Comparison of ENCODE assay signal across 8 mouse cellular contexts in the genomic region with DNA sequence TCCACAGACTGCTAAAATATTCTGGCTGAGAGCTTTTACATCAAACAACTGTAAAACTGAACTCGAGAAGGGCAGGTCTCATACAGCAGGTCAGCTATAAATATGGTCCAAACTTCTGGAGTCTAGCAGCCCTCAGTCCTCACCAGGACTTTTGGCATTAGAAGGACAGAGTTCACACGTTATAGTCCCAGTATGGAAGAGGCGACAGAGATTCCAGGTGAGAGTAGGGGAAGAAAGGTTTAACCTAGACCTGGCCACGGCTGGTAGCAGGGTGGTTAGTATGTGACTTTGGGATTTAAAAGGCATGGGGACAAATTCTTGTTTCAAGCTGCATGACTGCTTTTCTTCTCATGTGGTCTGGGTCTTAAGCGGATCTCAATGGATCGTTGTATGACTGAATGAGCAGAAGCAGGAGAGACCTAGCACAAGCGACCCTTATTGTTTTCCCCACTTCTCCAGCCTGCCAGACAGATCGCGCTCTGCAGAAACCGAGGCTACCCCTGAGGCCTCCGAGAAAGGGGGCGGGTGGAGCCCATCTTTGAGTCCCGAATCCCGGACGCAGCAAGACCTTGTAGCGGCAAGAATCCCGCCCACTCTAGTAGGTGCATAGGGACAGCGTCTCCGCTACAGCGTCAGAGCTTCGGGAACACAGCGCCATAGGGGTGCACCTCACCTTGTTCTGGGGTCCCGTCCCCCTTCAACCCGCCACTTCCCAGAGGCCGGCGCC. TPM values are rescaled to one million over a fixed set of nuclear protein-coding genes. Genes with fewer than 3 reads are reported as not detected.
A peak's percentile ranks its signal among the peaks of the same experiment; 100 is the strongest.
DNase-seq lines count a peak whose midpoint lies in the region; ATAC-seq and TF ChIP-seq lines count a peak whose summit lies in the region.

No protein-coding gene starts in this region.

- no peak for DNase-seq in lung, embryonic 14.5 days
- no peak for DNase-seq in lung, postnatal 25 days (ENCODE audit: low spot score)
- DNase-seq in embryonic facial prominence, embryonic 10.5 days (ENCODE audit: low spot score) = no peak
- DNase-seq in midbrain, postnatal 0 days (ENCODE audit: low spot score) = no peak
- DNase-seq in frontal cortex, postnatal 36 days (ENCODE audit: low spot score in 2 of 2) = no peak
- DNase-seq in natural killer cell, adult 2 months (ENCODE audit: low spot score in 2 of 2) = no peak
- DNase-seq in adrenal gland, adult (ENCODE audit: inconsistent age in 2 of 2, low spot score in 1 of 2) = no peak

- peak overlapping the region; percentile 81 for H3K4me2 ChIP-seq in lung, embryonic 14.5 days
- H3K4me2 ChIP-seq in hindbrain, embryonic 16.5 days (ENCODE audit: low read length) = peak overlapping the region; percentile 66
- H3K4me2 ChIP-seq in midbrain, postnatal 0 days (ENCODE audit: low read depth, low read length, poor library complexity, severe bottlenecking) = peak overlapping the region; percentile 66

- ATAC-seq in lung, embryonic 14.5 days (ENCODE audit: insufficient read depth) = peak; percentile 75
- peak; percentile 78 for ATAC-seq in hindbrain, embryonic 16.5 days
- peak; percentile 78 for ATAC-seq in midbrain, postnatal 0 days (ENCODE audit: low FRiP score)

- H3K36me3 ChIP-seq in lung, embryonic 14.5 days (ENCODE audit: insufficient read depth) = peaks cover 12% of the 10 kb centered on the region; the same call in 1 of the 2 replicates
- peaks cover 25% of the 10 kb centered on the region for H3K36me3 ChIP-seq in embryonic facial prominence, embryonic 10.5 days (replicated peaks)
- no peaks in the 10 kb centered on the region for H3K36me3 ChIP-seq in hindbrain, embryonic 16.5 days (ENCODE audit: control insufficient read depth, insufficient read depth, low read length)
- H3K36me3 ChIP-seq in midbrain, postnatal 0 days (ENCODE audit: insufficient read depth, low read length) = no peaks in the 10 kb centered on the region

- peaks cover 31% of the 10 kb centered on the region for H3K4me1 ChIP-seq in lung, embryonic 14.5 days (ENCODE audit: insufficient read depth)
- H3K4me1 ChIP-seq in embryonic facial prominence, embryonic 10.5 days = peaks cover 62% of the 10 kb centered on the region
- peaks cover 19% of the 10 kb centered on the region for H3K4me1 ChIP-seq in hindbrain, embryonic 16.5 days (ENCODE audit: control insufficient read depth, insufficient read depth, low read depth, low read length)
- peaks cover 11% of the 10 kb centered on the region for H3K4me1 ChIP-seq in midbrain, postnatal 0 days (ENCODE audit: insufficient read depth, low read length)

- no peaks in the 10 kb centered on the region for H3K27me3 ChIP-seq in lung, embryonic 14.5 days (ENCODE audit: insufficient read depth, low read length)
- no peaks in the 10 kb centered on the region for H3K27me3 ChIP-seq in embryonic facial prominence, embryonic 10.5 days (replicated peaks; ENCODE audit: low read depth, poor library complexity, severe bottlenecking)
- H3K27me3 ChIP-seq in hindbrain, embryonic 16.5 days (replicated peaks; ENCODE audit: control insufficient read depth, insufficient read depth, low read length) = no peaks in the 10 kb centered on the region
- H3K27me3 ChIP-seq in midbrain, postnatal 0 days (ENCODE audit: insufficient read depth, low read length) = no peaks in the 10 kb centered on the region

- peak overlapping the region; percentile 76 for H3K9ac ChIP-seq in lung, embryonic 14.5 days
- H3K9ac ChIP-seq in hindbrain, embryonic 16.5 days (ENCODE audit: low read depth, low read length) = peak overlapping the region; percentile 86
- H3K9ac ChIP-seq in midbrain, postnatal 0 days (replicated peaks; ENCODE audit: low read length, poor library complexity, severe bottlenecking) = peak overlapping the region; percentile 72

- 1% methylated on average over 26 of the region's 26 CpGs for WGBS in lung, embryonic 14.5 days
- WGBS in embryonic facial prominence, embryonic 10.5 days = 3% methylated on average over 26 of the region's 26 CpGs
- 2% methylated on average over 26 of the region's 26 CpGs for WGBS in hindbrain, embryonic 16.5 days
- WGBS in midbrain, postnatal 0 days = 1% methylated on average over 26 of the region's 26 CpGs

- peak overlapping the region; percentile 92 for H3K27ac ChIP-seq in lung, embryonic 14.5 days (ENCODE audit: low read depth)
- H3K27ac ChIP-seq in embryonic facial prominence, embryonic 10.5 days (replicated peaks) = peak overlapping the region; percentile 88
- H3K27ac ChIP-seq in hindbrain, embryonic 16.5 days (ENCODE audit: low read depth, low read length) = peak overlapping the region; percentile 77
- peak overlapping the region; percentile 74 for H3K27ac ChIP-seq in midbrain, postnatal 0 days (ENCODE audit: low read depth, low read length)

- no peak for TF ChIP-seq CTCF in lung, embryonic 14.5 days (IDR thresholded peaks at IDR 0.05; ENCODE audit: low read depth)
- TF ChIP-seq CTCF in midbrain, postnatal 0 days (IDR thresholded peaks at IDR 0.05) = no peak

- peak overlapping the region; percentile 72 for H3K4me3 ChIP-seq in lung, embryonic 14.5 days (ENCODE audit: low read depth, low read length)
- H3K4me3 ChIP-seq in embryonic facial prominence, embryonic 10.5 days = peak overlapping the region; percentile 71
- peak overlapping the region; percentile 87 for H3K4me3 ChIP-seq in hindbrain, embryonic 16.5 days (ENCODE audit: low read length)
- peak overlapping the region; percentile 81 for H3K4me3 ChIP-seq in midbrain, postnatal 0 days (ENCODE audit: low read depth, low read length)

- no peaks in the 10 kb centered on the region for H3K9me3 ChIP-seq in lung, embryonic 14.5 days (ENCODE audit: low read depth, low read length)
- no peaks in the 10 kb centered on the region for H3K9me3 ChIP-seq in embryonic facial prominence, embryonic 10.5 days
- no peaks in the 10 kb centered on the region for H3K9me3 ChIP-seq in hindbrain, embryonic 16.5 days (ENCODE audit: control insufficient read depth, low read length)
- no peaks in the 10 kb centered on the region for H3K9me3 ChIP-seq in midbrain, postnatal 0 days (ENCODE audit: low read length)

RNA-seq across cellular contexts. Expression of gene Alad, which starts 0.4 kb away (rescaled TPM):
- 103 and 110 TPM in 2 replicates for polyA plus RNA-seq in lung, embryonic 14.5 days (2014; fragmentation: Nextera tagmentation; extraction: Ambion mirVana)
- polyA plus RNA-seq in embryonic facial prominence, embryonic 10.5 days (2016; fragmentation: Nextera tagmentation; extraction: Ambion mirVana) = 106 and 114 TPM in 2 replicates
- polyA plus RNA-seq in hindbrain, embryonic 16.5 days (2015; fragmentation: Nextera tagmentation; extraction: Ambion mirVana) = 72.2 and 75.6 TPM in 2 replicates
- total RNA-seq in midbrain, postnatal 0 days (2014; rRNA removed) = 38.6 and 49.3 TPM in 2 replicates
- 74.6 and 80.9 TPM in 2 replicates for polyA plus RNA-seq in midbrain, postnatal 0 days (2015; fragmentation: Nextera tagmentation; extraction: Ambion mirVana)

RNA-seq across cellular contexts. Expression of gene Pole3, which starts 5.6 kb away (rescaled TPM):
- polyA plus RNA-seq in lung, embryonic 14.5 days (2014; fragmentation: Nextera tagmentation; extraction: Ambion mirVana) = 94.5 and 96.4 TPM in 2 replicates
- 117 and 120 TPM in 2 replicates for polyA plus RNA-seq in embryonic facial prominence, embryonic 10.5 days (2016; fragmentation: Nextera tagmentation; extraction: Ambion mirVana)
- polyA plus RNA-seq in hindbrain, embryonic 16.5 days (2015; fragmentation: Nextera tagmentation; extraction: Ambion mirVana) = 61.8 and 62.3 TPM in 2 replicates
- 24.0 and 25.6 TPM in 2 replicates for total RNA-seq in midbrain, postnatal 0 days (2014; rRNA removed)
- polyA plus RNA-seq in midbrain, postnatal 0 days (2015; fragmentation: Nextera tagmentation; extraction: Ambion mirVana) = 52.6 and 57.3 TPM in 2 replicates

RNA-seq across cellular contexts. Expression of gene 4933430I17Rik, which starts 5.9 kb away (rescaled TPM):
- 0.68 and 1.1 TPM in 2 replicates for polyA plus RNA-seq in lung, embryonic 14.5 days (2014; fragmentation: Nextera tagmentation; extraction: Ambion mirVana)
- polyA plus RNA-seq in embryonic facial prominence, embryonic 10.5 days (2016; fragmentation: Nextera tagmentation; extraction: Ambion mirVana) = 1.1 and 1.3 TPM in 2 replicates
- polyA plus RNA-seq in hindbrain, embryonic 16.5 days (2015; fragmentation: Nextera tagmentation; extraction: Ambion mirVana) = 0.53 and 0.71 TPM in 2 replicates
- total RNA-seq in midbrain, postnatal 0 days (2014; rRNA removed) = 0.38 and 1.6 TPM in 2 replicates
- 0.80 and 0.93 TPM in 2 replicates for polyA plus RNA-seq in midbrain, postnatal 0 days (2015; fragmentation: Nextera tagmentation; extraction: Ambion mirVana)

RNA-seq across cellular contexts. Expression of gene Hdhd3, which starts 16.0 kb away (rescaled TPM):
- polyA plus RNA-seq in lung, embryonic 14.5 days (2014; fragmentation: Nextera tagmentation; extraction: Ambion mirVana) = 16.6 and 17.7 TPM in 2 replicates
- polyA plus RNA-seq in embryonic facial prominence, embryonic 10.5 days (2016; fragmentation: Nextera tagmentation; extraction: Ambion mirVana) = 11.0 and 13.2 TPM in 2 replicates
- polyA plus RNA-seq in hindbrain, embryonic 16.5 days (2015; fragmentation: Nextera tagmentation; extraction: Ambion mirVana) = 11.2 and 11.5 TPM in 2 replicates
- 2.9 and 5.3 TPM in 2 replicates for total RNA-seq in midbrain, postnatal 0 days (2014; rRNA removed)
- 4.9 and 5.3 TPM in 2 replicates for polyA plus RNA-seq in midbrain, postnatal 0 days (2015; fragmentation: Nextera tagmentation; extraction: Ambion mirVana)

RNA-seq across cellular contexts. Expression of gene Bspry, which starts 39.4 kb away (rescaled TPM):
- 30.5 and 31.0 TPM in 2 replicates for polyA plus RNA-seq in lung, embryonic 14.5 days (2014; fragmentation: Nextera tagmentation; extraction: Ambion mirVana)
- 1.8 and 2.6 TPM in 2 replicates for polyA plus RNA-seq in embryonic facial prominence, embryonic 10.5 days (2016; fragmentation: Nextera tagmentation; extraction: Ambion mirVana)
- polyA plus RNA-seq in hindbrain, embryonic 16.5 days (2015; fragmentation: Nextera tagmentation; extraction: Ambion mirVana) = 0.63 and 0.80 TPM in 2 replicates
- total RNA-seq in midbrain, postnatal 0 days (2014; rRNA removed) = 1.5 and 1.7 TPM in 2 replicates
- polyA plus RNA-seq in midbrain, postnatal 0 days (2015; fragmentation: Nextera tagmentation; extraction: Ambion mirVana) = 0.49 and 0.84 TPM in 2 replicates
